Mouse (Mus musculus): ENCODE measurements around the gene 9530068E07Rik.

- TF ChIP-seq GATA1 (IDR thresholded peaks at IDR 0.05; ENCODE audit: low read length) (no peak), TAL1 (IDR thresholded peaks at IDR 0.05; ENCODE audit: low read length) (no peak)
Measured at GRCm38 (mm10) chr11:52386892-52387291, 9.3 kb upstream of the 9530068E07Rik start.

Data from erythroblast, embryonic 14.5 days (primary cell).